Mouse (Mus musculus) embryonic facial prominence, embryonic 14.5 days (tissue): ENCODE results near the gene Tbc1d30. TPM values are rescaled to one million over a fixed set of nuclear protein-coding genes. Genes with fewer than 3 reads are reported as not detected.
A peak's percentile ranks its signal among the peaks of the same experiment; 100 is the strongest.

ENCODE experiments used
- ATAC-seq: fragments of 200-750 bp; cut with Nextera tagmentation; 2 replicates; pipeline ENCODE4 v1.8.0; 2017; ENCODE audit warnings: low read depth, moderate number of reproducible peaks, moderate TSS enrichment
- DNase-seq: peaks from one replicate; pipeline ENCODE4 v3.0.0-alpha.2; 2015; ENCODE audit warnings: low spot score
- H3K27ac ChIP-seq: fragments of 300-500 bp; sonication (generic); replicated peaks from 2 replicates; pipeline ENCODE4 v1.5.1; 2014; ENCODE audit warnings: low read depth, mild to moderate bottlenecking, low read length, moderate library complexity
- H3K27me3 ChIP-seq: fragments of 300-500 bp; sonication (generic); replicated peaks from 2 replicates; pipeline ENCODE4 v1.6.1; 2014; ENCODE audit warnings: low read length; ENCODE audit not compliant: control insufficient read depth, insufficient read depth
- H3K36me3 ChIP-seq: fragments of 300-500 bp; sonication (generic); 2 replicates; pipeline ENCODE4 v1.6.1; 2014; ENCODE audit warnings: low read length, mixed read lengths; ENCODE audit not compliant: control insufficient read depth, insufficient read depth
- H3K4me1 ChIP-seq: fragments of 300-500 bp; sonication (generic); 2 replicates; pipeline ENCODE4 v1.6.1; 2014; ENCODE audit warnings: antibody characterized with exemption, low read length; ENCODE audit not compliant: control insufficient read depth, insufficient read depth
- H3K4me2 ChIP-seq: fragments of 300-500 bp; sonication (generic); 2 replicates; pipeline ENCODE4 v1.6.1; 2014; ENCODE audit warnings: low read depth, mild to moderate bottlenecking, low read length, moderate library complexity, mixed read lengths
- H3K4me3 ChIP-seq: fragments of 300-500 bp; sonication (generic); 2 replicates; pipeline ENCODE4 v1.5.1; 2014; ENCODE audit warnings: low read depth, mild to moderate bottlenecking, low read length
- H3K9ac ChIP-seq: fragments of 300-500 bp; sonication (generic); 2 replicates; pipeline ENCODE4 v1.6.1; 2014; ENCODE audit warnings: low read depth, mild to moderate bottlenecking, low read length, moderate library complexity, mixed read lengths
- H3K9me3 ChIP-seq: fragments of 300-500 bp; sonication (generic); 2 replicates; pipeline ENCODE4 v1.6.1; 2016; ENCODE audit warnings: low read length; ENCODE audit not compliant: control insufficient read depth
- WGBS: fragments of 180-500 bp; shearing (Covaris S2); extraction: QIAGEN DNeasy Blood & Tissue Kit; methylation state at CpG from one replicate; pipeline ENCODE4 v1.1.7; 2014; 5-methylcytosine and 5-hydroxymethylcytosine counted together
- polyA plus RNA-seq: library from polyadenylated mRNA; unstranded; fragments of >200 nt; fragmentation: Nextera tagmentation; extraction: Ambion mirVana; gene quantifications from 2 replicates; pipeline ENCODE4 v1.2.1, GENCODE M21; 2014

The Tbc1d30 gene
- polyA plus RNA-seq, 1 experiment from 2014 or later = 2.2 TPM

- Histone ChIP-seq H3K9ac (no peak overlapping the region), H3K27ac (no peak overlapping the region), H3K36me3 (no peaks in the 10 kb centered on the region), H3K4me3 (no peak overlapping the region), H3K27me3 (no peaks in the 10 kb centered on the region), H3K4me2 (no peak overlapping the region), H3K4me1 (no peaks in the 10 kb centered on the region), H3K9me3 (0 out of 2 replicates have a peak, but pooled peaks cover 4% of the 10 kb centered on the region)
- WGBS = 73% methylated on average over 3 of the region's 3 CpGs
- no peak for DNase-seq
- no peak for ATAC-seq
These were observed 16.5 kb downstream of the Tbc1d30 start for GRCm38 (mm10) chr10:121334576-121334975.

DNA sequence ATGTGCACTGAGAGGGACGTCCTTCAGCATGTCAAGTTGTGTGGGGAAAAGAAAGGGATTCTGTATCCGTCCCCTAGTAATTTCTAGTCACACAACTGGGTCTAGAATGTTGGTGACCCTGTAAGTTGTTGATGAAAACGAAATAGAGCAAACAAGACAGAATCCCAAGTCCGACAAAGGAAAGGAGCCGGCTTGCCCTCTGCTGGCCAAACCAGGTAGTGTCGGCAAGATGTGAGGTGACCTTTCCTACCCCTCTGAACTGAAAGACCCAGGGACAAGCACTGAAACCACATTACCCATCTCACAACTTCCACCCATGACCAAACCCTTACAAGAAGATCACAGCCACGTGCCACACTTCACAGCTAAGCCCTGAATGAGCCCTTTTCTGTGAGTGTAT, 20.1 kb downstream of the Tbc1d30 start:
- 0 out of 2 replicates have a peak, but pooled peaks cover 8% of the 10 kb centered on the region for H3K9me3 ChIP-seq
- no peak overlapping the region for H3K4me2 ChIP-seq
- WGBS = 9% methylated on average over 7 of the region's 7 CpGs
- ATAC-seq (no peak), DNase-seq (no peak)
- H3K36me3 ChIP-seq = no peaks in the 10 kb centered on the region
- H3K9ac ChIP-seq = no peak overlapping the region
- no peak overlapping the region for H3K4me3 ChIP-seq
- H3K27me3 ChIP-seq = no peaks in the 10 kb centered on the region
- no peaks in the 10 kb centered on the region for H3K4me1 ChIP-seq
- H3K27ac ChIP-seq = no peak overlapping the region

- H3K27ac ChIP-seq = no peak overlapping the region
- no peaks in the 10 kb centered on the region for H3K36me3 ChIP-seq
- 60% methylated on average over 4 of the region's 4 CpGs for WGBS
- DNase-seq (no peak), ATAC-seq (no peak)
- H3K27me3 ChIP-seq = no peaks in the 10 kb centered on the region
- no peaks in the 10 kb centered on the region for H3K4me1 ChIP-seq
- H3K4me3 ChIP-seq = no peak overlapping the region
- H3K9ac ChIP-seq = no peak overlapping the region
- H3K9me3 ChIP-seq = 0 out of 2 replicates have a peak, but pooled peaks cover 5% of the 10 kb centered on the region
- H3K4me2 ChIP-seq = no peak overlapping the region
These were observed 21.5 kb downstream of the Tbc1d30 start for GRCm38 (mm10) chr10:121329586-121329985.

GRCm38 (mm10) chr10:121326167-121326566, 24.9 kb downstream of the Tbc1d30 start:
- Histone ChIP-seq H3K27ac (no peak overlapping the region), H3K36me3 (no peaks in the 10 kb centered on the region), H3K9ac (no peak overlapping the region), H3K27me3 (no peaks in the 10 kb centered on the region), H3K4me2 (no peak overlapping the region), H3K4me3 (no peak overlapping the region), H3K9me3 (0 out of 2 replicates have a peak, but pooled peaks cover 5% of the 10 kb centered on the region), H3K4me1 (no peaks in the 10 kb centered on the region)
- no peak for DNase-seq
- ATAC-seq = no peak

GRCm38 (mm10) chr10:121323493-121323892, 27.6 kb downstream of the Tbc1d30 start:
- 74% methylated on average over 7 of the region's 7 CpGs for WGBS
- H3K27ac ChIP-seq = no peak overlapping the region
- H3K27me3 ChIP-seq = no peaks in the 10 kb centered on the region
- H3K36me3 ChIP-seq = no peaks in the 10 kb centered on the region
- ATAC-seq (no peak), DNase-seq (peak; percentile 75)
- no peak overlapping the region for H3K4me2 ChIP-seq
- H3K4me3 ChIP-seq = no peak overlapping the region
- H3K9me3 ChIP-seq = 0 out of 2 replicates have a peak, but pooled peaks cover 5% of the 10 kb centered on the region
- no peaks in the 10 kb centered on the region for H3K4me1 ChIP-seq
- no peak overlapping the region for H3K9ac ChIP-seq

DNA sequence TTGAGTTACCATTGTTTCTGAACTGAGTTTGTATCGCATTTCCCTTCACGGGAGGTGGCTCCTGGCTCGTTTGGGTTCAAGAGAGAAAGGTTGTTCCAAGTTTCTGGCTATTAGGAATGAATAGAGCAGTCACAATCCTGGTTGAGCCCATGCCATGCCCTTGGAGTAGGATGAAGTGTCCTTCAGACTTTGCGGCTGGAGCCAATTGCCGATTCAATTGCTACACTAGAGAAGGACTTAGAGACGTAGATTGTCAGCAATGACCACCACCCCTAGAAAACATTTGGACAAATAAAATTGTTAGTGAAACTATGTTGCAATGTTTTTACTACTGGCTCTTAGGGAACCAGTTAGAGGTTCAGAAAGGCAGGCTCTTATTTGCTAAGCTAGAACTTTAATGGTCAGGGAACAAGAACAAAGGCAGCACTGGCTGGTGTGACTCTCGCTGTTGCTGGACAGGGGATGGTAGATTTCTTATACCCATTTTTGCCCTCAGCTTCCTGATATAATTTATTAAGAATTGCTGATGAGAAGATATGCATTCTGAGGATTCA, 32.6 kb downstream of the Tbc1d30 start:
- no peaks in the 10 kb centered on the region for H3K27me3 ChIP-seq
- no peak for DNase-seq
- H3K4me1 ChIP-seq = peaks cover 3% of the 10 kb centered on the region; the same call in 1 of the 2 replicates
- no peak overlapping the region for H3K9ac ChIP-seq
- no peaks in the 10 kb centered on the region for H3K36me3 ChIP-seq
- no peaks in the 10 kb centered on the region for H3K9me3 ChIP-seq
- no peak overlapping the region for H3K4me2 ChIP-seq
- H3K27ac ChIP-seq = no peak overlapping the region
- no peak for ATAC-seq
- H3K4me3 ChIP-seq = no peak overlapping the region
- WGBS = 73% methylated on average over 7 of the region's 7 CpGs

- H3K4me3 ChIP-seq = no peak overlapping the region
- no peak overlapping the region for H3K9ac ChIP-seq
- H3K27ac ChIP-seq = no peak overlapping the region
- no peaks in the 10 kb centered on the region for H3K9me3 ChIP-seq
- no peaks in the 10 kb centered on the region for H3K36me3 ChIP-seq
- DNase-seq (no peak), ATAC-seq (no peak)
- no peak overlapping the region for H3K4me2 ChIP-seq
- H3K27me3 ChIP-seq = peaks cover 12% of the 10 kb centered on the region
- H3K4me1 ChIP-seq = peaks cover 3% of the 10 kb centered on the region; the same call in 1 of the 2 replicates
- 75% methylated on average over 10 of the region's 10 CpGs for WGBS
These were observed 34.7 kb downstream of the Tbc1d30 start for GRCm38 (mm10) chr10:121316361-121316760.

GRCm38 (mm10) chr10:121315321-121316283, 35.5 kb downstream of the Tbc1d30 start:
- no peaks in the 10 kb centered on the region for H3K36me3 ChIP-seq
- H3K4me3 ChIP-seq = peak overlapping the region; percentile 14; the same call in 1 of the 2 replicates
- ATAC-seq (no peak), DNase-seq (peak; percentile 39)
- WGBS = 24% methylated on average over 27 of the region's 27 CpGs
- H3K27ac ChIP-seq = 0 out of 2 replicates have a peak overlapping the region, but pooled peaks have one; percentile 6
- peak overlapping the region; percentile 46 for H3K4me2 ChIP-seq
- H3K9ac ChIP-seq = 0 out of 2 replicates have a peak overlapping the region, but pooled peaks have one; percentile 30
- peaks cover 6% of the 10 kb centered on the region; the same call in 1 of the 2 replicates for H3K4me1 ChIP-seq
- H3K9me3 ChIP-seq = no peaks in the 10 kb centered on the region
- peaks cover 14% of the 10 kb centered on the region for H3K27me3 ChIP-seq
